Mouse (Mus musculus): ENCODE measurements at regions not wholly inside any gene's neighbourhood (a gene's known extent, or its start where the extent isn't known, plus 50 kb on each side); places are given as distances from the start of the nearest gene placed in this dataset.

DNA sequence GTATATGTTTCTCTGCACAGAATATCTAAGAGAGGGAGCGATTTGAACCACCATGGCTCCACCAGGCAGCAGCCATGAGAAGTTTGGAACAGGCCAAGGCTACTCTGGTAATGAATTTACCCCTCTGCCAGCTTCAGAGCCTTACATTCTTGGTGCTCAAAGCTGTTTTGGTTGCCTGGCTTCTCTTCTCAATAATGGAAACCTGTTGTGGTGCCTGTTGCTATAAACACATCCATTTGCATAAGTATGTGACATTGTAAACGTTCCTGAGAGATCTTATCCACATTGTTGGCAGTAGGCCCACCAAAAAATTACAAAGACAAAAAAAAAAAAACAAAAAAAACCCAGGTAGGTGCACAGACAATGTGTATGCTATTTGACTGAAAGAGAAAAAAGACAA is 203.2 kb downstream of the Barx2 start:
- TF ChIP-seq CTCF (IDR thresholded peaks at IDR 0.05; ENCODE audit: low read depth, low read length), result no peak
- no peak for TF ChIP-seq GATA2 (IDR thresholded peaks at IDR 0.05; ENCODE audit: borderline replicate concordance, low read depth, low read length)

All from G1E (cell line).